ENCODE assay signal across 8 mouse cellular contexts in the genomic region with DNA sequence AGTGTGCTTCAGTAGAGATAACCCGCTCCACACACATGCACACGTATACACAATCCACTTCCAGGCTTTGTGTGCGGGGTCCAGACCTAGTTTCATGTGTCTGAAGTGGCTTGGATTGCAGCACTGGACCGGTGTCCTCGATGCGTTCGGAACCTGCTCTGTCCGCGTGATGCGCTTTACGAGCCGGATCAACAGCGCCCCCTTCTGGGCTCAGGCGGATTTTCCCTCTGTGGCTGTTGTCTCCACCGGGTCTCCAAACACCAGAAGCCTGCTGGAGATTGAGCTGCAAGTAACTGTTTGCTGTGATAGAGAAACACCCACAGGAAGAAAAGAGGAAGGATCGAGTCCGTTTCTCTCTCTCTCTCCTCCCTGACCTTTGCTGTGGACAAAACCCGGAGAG. TPM values are rescaled to one million over a fixed set of nuclear protein-coding genes. Genes with fewer than 3 reads are reported as not detected.
DNase-seq lines count a peak whose midpoint lies in the region; ATAC-seq lines count a peak whose summit lies in the region.

No protein-coding gene starts in this region.

- H3K4me3 ChIP-seq in hindbrain, embryonic 11.5 days (ENCODE audit: low read depth, low read length), result no peak overlapping the region

- H3K9ac ChIP-seq in hindbrain, embryonic 11.5 days (ENCODE audit: low read depth, low read length), result no peak overlapping the region

- no peak overlapping the region for H3K4me2 ChIP-seq in hindbrain, embryonic 11.5 days (replicated peaks; ENCODE audit: low read depth, low read length)

- DNase-seq in NIH3T3 (ENCODE audit: low read depth), result peak; percentile 92
- DNase-seq in cerebellum, adult 18-20 months, result peak; percentile 83 to 92
- peak; percentile 85 for DNase-seq in hindbrain, embryonic 11.5 days (ENCODE audit: low spot score)
- peak; percentile 81 for DNase-seq in layer of hippocampus, postnatal 36 days
- DNase-seq in lung, postnatal 4 days, result peak; percentile 81 to 87
- peak; percentile 61 to 74 for DNase-seq in right cerebral cortex, postnatal 36 days (ENCODE audit: low spot score in 2 of 2)
- DNase-seq in yolk sac, embryonic 10.5 days (ENCODE audit: low spot score), result peak; percentile 50

- H3K27me3 ChIP-seq in hindbrain, embryonic 11.5 days (ENCODE audit: control insufficient read depth, insufficient read depth, low read length), result peaks cover 17% of the 10 kb centered on the region

- H3K9me3 ChIP-seq in hindbrain, embryonic 11.5 days (ENCODE audit: control insufficient read depth, low read length), result no peaks in the 10 kb centered on the region

- H3K27ac ChIP-seq in hindbrain, embryonic 11.5 days (ENCODE audit: low read depth, low read length), result no peak overlapping the region

- WGBS in hindbrain, embryonic 11.5 days, result 4% methylated on average over 18 of the region's 18 CpGs

- no peaks in the 10 kb centered on the region for H3K36me3 ChIP-seq in hindbrain, embryonic 11.5 days (ENCODE audit: control insufficient read depth, insufficient read depth, low read length)

- peak; percentile 5; the same call in 1 of the 2 replicates for ATAC-seq in frontal cortex, adult (ENCODE audit: low TSS enrichment)
- ATAC-seq in hindbrain, embryonic 11.5 days (ENCODE audit: low FRiP score), result no peak

- H3K4me1 ChIP-seq in hindbrain, embryonic 11.5 days (replicated peaks; ENCODE audit: control insufficient read depth, insufficient read depth, low read length), result peaks cover 2% of the 10 kb centered on the region; the same call in 1 of the 2 replicates

RNA-seq across cellular contexts. Expression of gene Rrp1, which starts 20.8 kb away (rescaled TPM):
- 225 and 242 TPM in 2 replicates for polyA plus RNA-seq in hindbrain, embryonic 11.5 days (2014; fragmentation: Nextera tagmentation; extraction: Ambion mirVana)
- total RNA-seq in layer of hippocampus, postnatal 36 days (2021), result 100 to 1,000 TPM; 337 to 355 TPM

RNA-seq across cellular contexts. Expression of gene Cstb, which starts 33.4 kb away (rescaled TPM):
- polyA plus RNA-seq in hindbrain, embryonic 11.5 days (2014; fragmentation: Nextera tagmentation; extraction: Ambion mirVana), result 115 and 117 TPM in 2 replicates
- 10 to 100 TPM; 33.5 to 35.0 TPM for total RNA-seq in layer of hippocampus, postnatal 36 days (2021)

RNA-seq across cellular contexts. Expression of gene Agpat3, which starts 39.8 kb away (rescaled TPM):
- polyA plus RNA-seq in hindbrain, embryonic 11.5 days (2014; fragmentation: Nextera tagmentation; extraction: Ambion mirVana), result 44.1 and 46.0 TPM in 2 replicates
- 100 to 1,000 TPM; 207 to 225 TPM for total RNA-seq in layer of hippocampus, postnatal 36 days (2021)
